Mouse (Mus musculus) adrenal gland (tissue): Measurements from ENCODE around the gene Mindy4b-ps.

ENCODE experiments used
- intact Hi-C: fragments of 180-260 bp; cut with DNase I; formaldehyde crosslinking; loops from one replicate; pipeline ENCODE4 v1.15.1; 2025

The Mindy4b-ps gene

GRCm38 (mm10) chr3:58785863-58786262, 36.2 kb downstream of the Mindy4b-ps start:
- intact Hi-C loops, result loop anchor here (5.0 kb wide), 1 partner anchor 284 kb away; no protein-coding TSS in a partner anchor

- intact Hi-C loops, result loop anchor here (1.0 to 5.0 kb wide), 4 partner anchors 57 to 282 kb away; no protein-coding TSS in a partner anchor
These were observed 37.7 kb downstream of the Mindy4b-ps start for GRCm38 (mm10) chr3:58784219-58785092.

GRCm38 (mm10) chr3:58783602-58784218, 38.4 kb downstream of the Mindy4b-ps start:
- intact Hi-C loops, result loop anchor here (1.0 to 5.0 kb wide), 3 partner anchors 56 to 271 kb away; no protein-coding TSS in a partner anchor

GRCm38 (mm10) chr3:58756429-58756828, 65.7 kb downstream of the Mindy4b-ps start:
- intact Hi-C loops, result no loop called here

GRCm38 (mm10) chr3:58755769-58756168, 66.3 kb downstream of the Mindy4b-ps start:
- intact Hi-C loops, result no loop called here

GRCm38 (mm10) chr3:58754361-58754760, 67.8 kb downstream of the Mindy4b-ps start:
- intact Hi-C loops, result no loop called here

- intact Hi-C loops, result no loop called here
These were observed 70.1 kb downstream of the Mindy4b-ps start for GRCm38 (mm10) chr3:58751818-58752620.

- intact Hi-C loops, result no loop called here
These were observed 73.4 kb downstream of the Mindy4b-ps start for GRCm38 (mm10) chr3:58748724-58749123.

- intact Hi-C loops, result no loop called here
These were observed 74.2 kb downstream of the Mindy4b-ps start for GRCm38 (mm10) chr3:58747924-58748323.

- intact Hi-C loops, result no loop called here
These were observed 82.6 kb downstream of the Mindy4b-ps start for GRCm38 (mm10) chr3:58739536-58739935.
